Mouse (Mus musculus) myocyte (in vitro differentiated cells): ENCODE results near the gene 5530401A14Rik. TPM values are rescaled to one million over a fixed set of nuclear protein-coding genes. Genes with fewer than 3 reads are reported as not detected.

ENCODE experiments used
- H3K27me3 ChIP-seq: one replicate; pipeline ENCODE4 v1.6.1; 2011; ENCODE audit not compliant: control insufficient read depth, insufficient read depth, insufficient read length
- H3K36me3 ChIP-seq: one replicate; pipeline ENCODE4 v1.6.1; 2011; ENCODE audit not compliant: control insufficient read depth, insufficient read depth
- H3K4me2 ChIP-seq: one replicate; pipeline ENCODE4 v1.6.1; 2011; ENCODE audit warnings: low read depth, control low read depth
- H3K4me3 ChIP-seq: one replicate; pipeline ENCODE4 v1.5.1; 2011; ENCODE audit warnings: mild to moderate bottlenecking, control low read depth, moderate library complexity
- H3K79me2 ChIP-seq: one replicate; pipeline ENCODE4 v1.6.1; 2011; ENCODE audit not compliant: control insufficient read depth, insufficient read depth
- H3ac ChIP-seq: one replicate; pipeline ENCODE4 v1.6.1; 2011; ENCODE audit not compliant: control insufficient read depth, insufficient read length
- CEBPB ChIP-seq: IDR thresholded peaks from 2 replicates; pipeline ENCODE4 v1.6.1; 2011; ENCODE audit warnings: mild to moderate bottlenecking, moderate library complexity; ENCODE audit not compliant: poor library complexity, insufficient read depth, severe bottlenecking
- E2F4 ChIP-seq: IDR thresholded peaks from one replicate; pipeline ENCODE4 v1.6.1; 2011; ENCODE audit warnings: mild to moderate bottlenecking, control low read depth, moderate library complexity; ENCODE audit not compliant: insufficient read depth
- MAX ChIP-seq: IDR thresholded peaks from one replicate; pipeline ENCODE4 v1.6.1; 2011; ENCODE audit warnings: low read depth, mild to moderate bottlenecking, control low read depth
- MYOD1 ChIP-seq, 3 experiments: IDR thresholded peaks; one replicate each; pipeline ENCODE4 v1.6.1; 2011; ENCODE audit warnings: control low read depth in 2 of 3, low read depth in 2 of 3, mild to moderate bottlenecking in 2 of 3, moderate library complexity in 1 of 3; ENCODE audit not compliant: insufficient read length in 2 of 3, control insufficient read depth in 1 of 3
- MYOG ChIP-seq, 3 experiments: IDR thresholded peaks; one replicate each; pipeline ENCODE4 v1.6.1; 2011; ENCODE audit warnings: control low read depth in 2 of 3, low read depth in 2 of 3, mild to moderate bottlenecking in 2 of 3; ENCODE audit not compliant: insufficient read length in 2 of 3, control insufficient read depth in 1 of 3, insufficient read depth in 1 of 3
- POLR2A ChIP-seq: IDR thresholded peaks from one replicate; pipeline ENCODE4 v1.6.1; 2011; ENCODE audit warnings: low read depth, mild to moderate bottlenecking, control low read depth, moderate library complexity; ENCODE audit not compliant: insufficient read length
- POLR2AphosphoS2 ChIP-seq: IDR thresholded peaks from one replicate; pipeline ENCODE4 v1.6.1; 2011; ENCODE audit warnings: low read depth, control low read depth; ENCODE audit not compliant: insufficient read length
- REST ChIP-seq: IDR thresholded peaks from one replicate; pipeline ENCODE4 v1.6.1; 2011; ENCODE audit warnings: mild to moderate bottlenecking, control low read depth, moderate library complexity; ENCODE audit not compliant: insufficient read depth, insufficient read length
- SRF ChIP-seq: IDR thresholded peaks from one replicate; pipeline ENCODE4 v1.6.1; 2011; ENCODE audit warnings: low read depth; ENCODE audit not compliant: control insufficient read depth, insufficient read length
- TCF12 ChIP-seq: IDR thresholded peaks from one replicate; pipeline ENCODE4 v1.6.1; 2011; ENCODE audit warnings: mild to moderate bottlenecking, control low read depth; ENCODE audit not compliant: poor library complexity, insufficient read depth, severe bottlenecking
- TCF3 ChIP-seq: IDR thresholded peaks from one replicate; pipeline ENCODE4 v1.6.1; 2011; ENCODE audit warnings: low read depth, control low read depth; ENCODE audit not compliant: insufficient read length
- USF1 ChIP-seq: IDR thresholded peaks from one replicate; pipeline ENCODE4 v1.6.1; 2011; ENCODE audit warnings: low read depth, mild to moderate bottlenecking, control low read depth, moderate library complexity
- polyA plus RNA-seq: library from polyadenylated mRNA; unstranded; fragments of >200 nt; fragmentation: generic; extraction: Trizol; gene quantifications from one replicate; pipeline ENCODE4 v1.2.1, GENCODE M21; 2012; ENCODE audit warnings: missing spikeins

5530401A14Rik gene
- polyA plus RNA-seq, 1 experiment: not detected

DNA sequence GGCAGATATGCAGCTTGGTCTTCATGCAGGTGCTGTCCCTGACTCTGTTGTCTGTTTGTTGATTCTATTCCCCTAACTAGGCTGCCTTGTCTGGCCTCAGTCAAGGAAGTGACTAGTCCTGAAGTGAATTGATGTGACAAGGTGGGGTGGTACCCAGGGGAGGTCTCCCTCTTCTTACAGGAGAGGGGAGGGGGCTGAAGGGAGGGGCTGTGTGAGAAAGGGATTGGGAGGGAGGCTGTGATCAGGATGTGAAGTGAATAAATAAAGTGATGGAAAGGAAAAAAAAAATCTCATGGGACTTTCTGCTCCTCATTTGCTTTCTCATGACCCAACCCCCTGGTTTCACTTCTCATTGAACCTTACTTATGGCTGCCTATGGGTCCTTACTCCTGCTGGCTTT is 41.8 kb downstream of the 5530401A14Rik start:
- no peak overlapping the region for H3K4me2 ChIP-seq
- H3K36me3 ChIP-seq: no peaks in the 10 kb centered on the region
- H3K4me3 ChIP-seq: no peak overlapping the region
- TF ChIP-seq REST: no peak
- no peak for TF ChIP-seq POLR2AphosphoS2
- TF ChIP-seq SRF: no peak
- no peak for TF ChIP-seq MYOG (IDR thresholded peaks at IDR 0.05; ENCODE audit: control insufficient read depth in 1 of 3, insufficient read depth in 1 of 3, insufficient read length in 2 of 3, low read depth in 2 of 3)
- no peak for TF ChIP-seq TCF3
- no peak for TF ChIP-seq TCF12
- TF ChIP-seq E2F4: no peak
- TF ChIP-seq MAX: no peak
- TF ChIP-seq USF1: no peak
- TF ChIP-seq MYOD1 (IDR thresholded peaks at IDR 0.05; ENCODE audit: control insufficient read depth in 1 of 3, insufficient read length in 2 of 3, low read depth in 2 of 3): no peak
- no peak for TF ChIP-seq POLR2A
- TF ChIP-seq CEBPB: no peak
- no peaks in the 10 kb centered on the region for H3K27me3 ChIP-seq
- no peaks in the 10 kb centered on the region for H3K79me2 ChIP-seq
- no peak overlapping the region for H3ac ChIP-seq

DNA sequence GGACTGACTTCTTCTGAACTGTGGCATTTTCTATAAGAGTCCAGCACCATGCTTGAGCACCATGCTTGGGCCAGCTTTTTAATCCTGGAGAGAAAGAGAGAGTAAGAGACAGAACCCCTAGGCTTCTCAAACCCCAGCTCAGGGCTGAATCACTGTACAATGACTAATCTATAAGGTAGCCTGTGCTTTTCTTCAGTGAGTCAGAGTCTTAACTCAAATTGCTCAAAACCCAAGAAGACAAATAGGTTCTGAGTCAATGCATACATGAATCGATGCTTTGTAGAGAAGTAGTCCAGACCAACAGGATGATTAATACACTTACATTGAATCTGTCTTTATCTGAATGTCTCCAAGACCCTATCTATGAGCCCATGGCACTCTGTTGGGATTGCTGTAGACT is 48.3 kb downstream of the 5530401A14Rik start:
- H3K4me2 ChIP-seq: peak overlapping the region; percentile 58
- H3ac ChIP-seq: no peak overlapping the region
- H3K4me3 ChIP-seq: no peak overlapping the region
- no peaks in the 10 kb centered on the region for H3K36me3 ChIP-seq
- TF ChIP-seq TCF3 (no peak), CEBPB (no peak), USF1 (no peak), TCF12 (no peak), E2F4 (no peak), POLR2A (no peak), REST (no peak)
- no peaks in the 10 kb centered on the region for H3K27me3 ChIP-seq
- no peaks in the 10 kb centered on the region for H3K79me2 ChIP-seq

GRCm38 (mm10) chr11:81909397-81909894 is 49.0 kb downstream of the 5530401A14Rik start:
- no peaks in the 10 kb centered on the region for H3K79me2 ChIP-seq
- no peak overlapping the region for H3ac ChIP-seq
- H3K4me2 ChIP-seq: peak overlapping the region; percentile 58
- TF ChIP-seq TCF12 (no peak), MYOD1 (IDR thresholded peaks at IDR 0.05; ENCODE audit: control insufficient read depth in 1 of 3, insufficient read length in 2 of 3, low read depth in 2 of 3) (peak in 2 of 3 experiments; percentile 71)
- H3K27me3 ChIP-seq: no peaks in the 10 kb centered on the region
- no peaks in the 10 kb centered on the region for H3K36me3 ChIP-seq
- H3K4me3 ChIP-seq: no peak overlapping the region

DNA sequence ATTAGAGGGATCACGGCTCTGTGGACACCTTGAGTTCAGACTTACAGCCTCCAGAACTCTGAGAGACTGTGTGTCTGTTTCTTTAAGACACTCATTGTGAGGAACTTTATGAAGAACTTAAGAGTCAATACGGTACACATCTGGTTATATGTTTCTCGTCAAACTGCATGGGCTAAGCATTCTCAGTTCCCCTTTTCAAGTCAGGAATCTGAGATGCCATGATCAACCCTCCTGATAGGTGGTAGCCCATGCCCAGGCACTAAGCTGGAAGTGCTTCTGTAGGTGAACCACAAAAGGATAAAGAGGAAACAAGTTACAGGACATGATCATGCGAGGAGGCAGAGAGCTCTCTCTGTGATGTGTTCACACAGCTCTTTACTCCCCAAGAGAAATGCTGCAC is 52.6 kb downstream of the 5530401A14Rik start:
- no peaks in the 10 kb centered on the region for H3K36me3 ChIP-seq
- TF ChIP-seq TCF12 (no peak), USF1 (no peak), SRF (no peak), POLR2A (no peak), MAX (no peak), POLR2AphosphoS2 (no peak), REST (no peak), CEBPB (no peak), TCF3 (no peak), MYOG (IDR thresholded peaks at IDR 0.05; ENCODE audit: control insufficient read depth in 1 of 3, insufficient read depth in 1 of 3, insufficient read length in 2 of 3, low read depth in 2 of 3) (no peak), MYOD1 (IDR thresholded peaks at IDR 0.05; ENCODE audit: control insufficient read depth in 1 of 3, insufficient read length in 2 of 3, low read depth in 2 of 3) (no peak), E2F4 (no peak)
- H3K27me3 ChIP-seq: no peaks in the 10 kb centered on the region
- H3K4me3 ChIP-seq: no peak overlapping the region
- H3ac ChIP-seq: no peak overlapping the region
- no peaks in the 10 kb centered on the region for H3K79me2 ChIP-seq
- H3K4me2 ChIP-seq: no peak overlapping the region

GRCm38 (mm10) chr11:81915501-81915900 is 55.0 kb downstream of the 5530401A14Rik start:
- no peaks in the 10 kb centered on the region for H3K79me2 ChIP-seq
- no peak overlapping the region for H3ac ChIP-seq
- no peak overlapping the region for H3K4me2 ChIP-seq
- TF ChIP-seq SRF (no peak), MAX (no peak), REST (no peak), POLR2AphosphoS2 (no peak)
- no peak overlapping the region for H3K4me3 ChIP-seq
- no peaks in the 10 kb centered on the region for H3K36me3 ChIP-seq
- H3K27me3 ChIP-seq: no peaks in the 10 kb centered on the region
